Mouse (Mus musculus): Measurements from ENCODE around the gene Gpr183.

The Gpr183 gene

DNA sequence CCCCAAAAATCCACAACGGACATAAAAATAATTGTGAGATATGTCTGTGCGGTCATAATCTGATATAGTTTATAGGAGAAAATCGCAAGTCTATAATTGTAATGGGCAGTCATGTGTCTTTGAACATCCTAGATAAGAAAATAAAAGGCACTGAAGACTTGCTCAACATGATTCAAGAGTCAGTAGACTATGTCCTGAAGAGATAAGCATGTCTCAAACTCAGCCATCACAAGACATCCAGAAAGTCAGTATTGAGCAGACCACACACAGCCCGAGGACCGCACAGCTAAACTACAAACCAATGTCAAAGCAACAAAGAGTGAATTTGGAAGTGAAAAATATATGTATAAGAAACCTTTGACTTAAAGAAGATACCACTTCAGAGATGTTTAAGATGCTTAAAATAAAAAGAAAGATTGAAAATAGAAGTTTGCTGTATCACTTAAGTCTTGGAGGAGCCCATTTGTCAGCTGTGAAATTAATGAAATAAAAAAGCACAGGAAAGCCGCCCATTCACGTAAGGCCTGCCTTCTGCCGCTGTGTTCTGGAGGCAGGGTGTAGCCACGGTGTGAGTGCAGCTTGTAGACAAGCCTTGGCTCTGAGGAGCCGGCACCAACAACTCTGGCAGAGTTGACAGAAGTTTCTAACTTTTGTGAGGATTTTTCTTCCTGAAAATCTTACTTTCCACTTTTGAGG lies 7.7 kb downstream of the Gpr183 start:
- in situ Hi-C loops (cut with MboI): no loop called here

GRCm38 (mm10) chr14:121956291-121956690 lies 8.7 kb downstream of the Gpr183 start:
- in situ Hi-C loops (cut with MboI): no loop called here

GRCm38 (mm10) chr14:121955176-121955795 lies 9.7 kb downstream of the Gpr183 start:
- in situ Hi-C loops (cut with MboI): no loop called here

DNA sequence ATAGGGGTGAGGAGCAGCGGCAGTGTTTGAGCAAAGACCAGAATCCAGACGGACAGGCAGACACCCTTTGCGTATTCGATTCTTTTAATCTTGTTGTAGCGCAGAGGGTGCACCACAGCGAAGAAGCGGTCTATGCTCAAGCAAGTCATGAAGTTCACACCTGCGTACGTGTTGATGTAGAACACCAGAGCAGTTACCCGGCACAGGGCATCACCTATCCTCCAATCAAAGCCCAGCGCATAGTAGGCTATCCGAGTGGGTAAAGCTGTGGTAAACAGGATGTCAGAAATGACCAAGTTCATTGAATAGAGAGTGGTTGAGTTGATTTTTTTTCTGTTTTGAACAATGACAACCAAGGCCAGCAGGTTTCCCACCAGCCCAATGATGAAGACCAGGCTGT lies 10.4 kb downstream of the Gpr183 start:
- in situ Hi-C loops (cut with MboI): no loop called here

DNA sequence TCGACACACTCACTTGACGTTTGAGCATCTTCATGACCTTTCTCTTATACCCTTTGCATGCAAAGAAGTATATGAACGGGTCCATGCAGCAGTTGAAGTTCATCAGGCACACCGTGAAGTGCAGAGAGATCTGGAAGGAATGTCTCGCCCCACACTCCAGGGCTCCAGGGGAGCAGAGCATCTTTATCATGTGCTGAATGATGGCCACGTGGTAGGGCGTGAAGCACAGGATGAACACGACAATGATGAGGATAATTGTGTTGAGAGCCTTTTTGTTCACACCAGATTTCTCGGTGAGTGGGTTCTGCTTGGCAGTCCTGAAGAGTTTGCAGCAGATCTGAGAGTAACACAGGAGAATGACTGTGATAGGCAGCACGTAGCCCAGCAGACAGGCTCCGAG lies 10.9 kb downstream of the Gpr183 start:
- in situ Hi-C loops (cut with MboI): no loop called here

DNA sequence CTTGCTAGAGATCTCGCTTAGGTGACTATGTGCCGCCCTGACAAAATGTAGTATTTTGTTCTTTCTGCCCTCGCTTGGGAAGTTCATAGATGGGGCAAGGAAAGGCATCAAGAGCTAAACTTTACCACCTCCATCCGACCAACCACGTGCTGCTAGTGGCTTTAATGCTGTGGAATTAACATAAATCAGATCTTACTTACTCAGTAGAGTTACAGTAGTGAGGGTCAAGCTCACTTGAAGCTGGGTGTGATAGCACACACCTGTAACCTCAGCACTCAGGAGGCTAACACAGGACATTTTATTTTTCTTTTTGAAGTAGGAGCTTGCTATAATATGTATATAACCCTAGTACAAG lies 13.0 kb downstream of the Gpr183 start:
- in situ Hi-C loops (cut with MboI): no loop called here

DNA sequence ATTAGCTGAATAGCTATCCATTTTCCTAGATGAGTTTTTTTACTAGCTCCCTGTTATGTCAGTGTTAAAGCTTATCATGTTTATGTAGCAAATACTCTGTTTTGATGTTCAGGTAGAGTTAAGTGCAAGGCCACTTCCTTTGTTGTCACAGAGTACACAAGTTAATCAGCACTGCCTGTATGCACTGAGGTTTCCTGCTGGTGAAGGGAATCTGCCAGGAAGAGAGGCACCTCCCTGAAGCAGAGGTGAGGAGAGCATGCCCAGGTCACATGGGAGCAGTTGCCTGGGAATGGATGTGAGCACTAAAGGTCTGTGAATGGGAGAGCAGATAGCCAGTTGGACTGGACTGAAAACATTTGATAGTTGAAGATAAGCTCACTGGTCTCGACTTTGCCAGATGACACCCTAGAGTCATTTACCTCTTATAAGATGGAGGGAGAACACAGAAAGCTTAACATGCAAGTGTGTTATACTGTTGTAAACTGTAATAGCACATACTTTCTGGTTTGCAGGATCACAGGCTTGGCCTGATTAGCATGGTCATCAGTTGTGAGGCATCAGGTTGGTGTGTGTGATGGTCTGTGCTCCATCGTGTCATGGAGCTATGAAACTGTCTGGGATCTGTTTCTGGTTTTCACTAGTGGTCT lies 13.5 kb downstream of the Gpr183 start:
- in situ Hi-C loops (cut with MboI): no loop called here

- in situ Hi-C loops (cut with MboI): no loop called here
Measured at GRCm38 (mm10) chr14:121949897-121950296, 15.1 kb downstream of the Gpr183 start.

DNA sequence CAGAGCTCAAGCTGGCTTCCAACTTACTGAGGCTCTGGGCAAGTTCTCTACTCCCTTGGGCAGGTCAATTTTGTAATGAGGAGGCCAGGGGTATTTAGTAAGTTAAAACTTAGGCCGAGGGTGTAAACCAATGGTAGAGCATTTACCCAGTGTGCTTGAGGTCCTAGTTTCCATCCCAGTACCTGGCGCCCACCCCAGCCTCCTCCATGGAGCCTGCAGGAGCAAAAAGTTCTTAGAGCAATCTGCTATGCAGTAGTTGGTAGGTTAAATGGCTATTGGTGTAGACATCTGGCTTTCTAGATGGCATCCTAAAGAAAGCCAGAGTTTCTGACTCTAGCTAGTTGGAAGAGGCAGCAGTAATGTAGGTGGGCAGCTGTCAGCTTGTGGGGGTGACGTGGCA lies 15.6 kb downstream of the Gpr183 start:
- in situ Hi-C loops (cut with MboI): no loop called here

- in situ Hi-C loops (cut with MboI): no loop called here
Measured at GRCm38 (mm10) chr14:121947966-121948365, 17.0 kb downstream of the Gpr183 start.

GRCm38 (mm10) chr14:121947201-121947760 lies 17.7 kb downstream of the Gpr183 start:
- in situ Hi-C loops (cut with MboI): no loop called here

DNA sequence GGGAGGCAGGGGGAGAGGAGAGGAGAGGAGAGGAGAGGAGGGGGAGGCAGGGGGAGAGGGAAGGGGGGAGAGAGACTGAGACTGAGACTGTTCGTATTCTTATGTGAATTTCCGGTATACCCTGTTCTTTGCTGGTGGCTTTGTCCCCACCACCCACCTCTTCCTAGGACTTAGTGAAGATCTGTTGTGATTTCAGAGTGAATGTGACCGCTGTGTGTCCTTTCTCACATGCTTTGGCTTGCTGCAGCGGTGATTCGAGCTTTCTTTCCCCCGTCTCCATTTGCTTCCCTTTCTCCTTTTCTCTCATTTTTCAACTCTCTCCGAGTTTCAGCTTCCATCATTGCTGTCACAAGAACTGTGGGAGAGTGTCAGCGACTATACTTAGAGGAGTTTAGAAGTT lies 18.3 kb downstream of the Gpr183 start:
- in situ Hi-C loops (cut with MboI): no loop called here

DNA sequence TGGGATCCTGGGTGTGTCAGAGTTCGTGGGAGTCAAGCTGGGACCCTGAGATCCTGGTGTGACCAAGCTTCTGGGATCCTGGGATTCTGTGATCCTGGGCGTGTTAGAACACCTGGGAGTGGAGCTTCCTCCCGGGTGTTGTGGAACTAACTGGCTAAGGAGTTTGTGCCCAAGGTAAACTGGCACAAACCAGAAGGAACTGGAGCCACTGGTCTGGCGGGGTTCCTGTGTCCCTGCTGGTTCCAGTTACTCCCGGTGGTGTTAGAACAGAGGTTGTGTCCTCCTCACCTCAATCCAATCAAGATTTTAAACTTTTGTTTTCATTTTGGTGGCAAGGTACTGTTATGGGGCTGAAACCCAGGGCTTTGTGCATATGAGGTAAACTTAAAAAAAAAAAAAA lies 18.9 kb downstream of the Gpr183 start:
- in situ Hi-C loops (cut with MboI): no loop called here

- in situ Hi-C loops (cut with MboI): loop anchor here (5.0 kb wide), 1 partner anchor 123 kb away; no protein-coding TSS in a partner anchor
Measured at GRCm38 (mm10) chr14:121939582-121939981, 25.4 kb downstream of the Gpr183 start.

- in situ Hi-C loops (cut with MboI): loop anchor here (5.0 kb wide), 1 partner anchor 124 kb away; no protein-coding TSS in a partner anchor
Measured at GRCm38 (mm10) chr14:121938256-121939191, 26.5 kb downstream of the Gpr183 start.

- in situ Hi-C loops (cut with MboI): loop anchor here (5.0 kb wide), 1 partner anchor 125 kb away; no protein-coding TSS in a partner anchor
Measured at GRCm38 (mm10) chr14:121937601-121938255, 27.3 kb downstream of the Gpr183 start.

- in situ Hi-C loops (cut with MboI): loop anchor here (5.0 kb wide), 1 partner anchor 125 kb away; no protein-coding TSS in a partner anchor
Measured at GRCm38 (mm10) chr14:121936856-121937255, 28.1 kb downstream of the Gpr183 start.

GRCm38 (mm10) chr14:121936356-121936755 lies 28.6 kb downstream of the Gpr183 start:
- in situ Hi-C loops (cut with MboI): loop anchor here (5.0 kb wide), 1 partner anchor 126 kb away; no protein-coding TSS in a partner anchor

- in situ Hi-C loops (cut with MboI): no loop called here
Measured at GRCm38 (mm10) chr14:121934597-121934946, 30.4 kb downstream of the Gpr183 start.

GRCm38 (mm10) chr14:121933906-121934596 lies 30.9 kb downstream of the Gpr183 start:
- in situ Hi-C loops (cut with MboI): no loop called here
